In the genomic region with DNA sequence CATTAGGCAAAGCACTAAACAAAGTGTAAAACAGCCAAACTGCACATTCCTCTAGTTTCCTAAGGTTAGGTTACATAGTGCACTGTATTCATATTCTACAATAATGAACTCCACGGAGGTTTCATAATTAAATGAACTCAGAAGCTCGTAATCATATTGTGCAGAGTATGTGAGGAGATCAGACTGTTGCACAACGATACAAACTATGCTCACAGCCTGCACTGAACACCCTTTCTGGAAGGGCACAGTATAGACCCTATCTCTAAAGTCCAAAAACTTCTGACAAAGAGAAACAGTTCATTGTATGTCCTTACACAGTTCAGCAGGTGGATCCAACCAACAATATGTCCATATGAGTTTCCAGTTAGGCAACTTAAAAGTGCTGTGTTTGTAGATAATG, we compare ENCODE assay signal across 19 mouse cellular contexts.
"Had no signal": no experiment of that assay in that cellular context is flagged by ENCODE, and none has a peak within 500 bp of the region (broad histone marks: within the 10 kb centered on the region; RNA-seq: fewer than 3 reads in every experiment).

No protein-coding gene starts in this region.

- ATAC-seq: intestine, postnatal 0 days had no signal

- H3K4me3 ChIP-seq: kidney, embryonic 15.5 days; limb, embryonic 12.5 days; limb, embryonic 15.5 days; liver, embryonic 13.5 days; megakaryocyte, embryonic 14.5 days; stomach, embryonic 15.5 days had no signal

- H3K27ac ChIP-seq: kidney, embryonic 15.5 days; limb, embryonic 12.5 days; limb, embryonic 15.5 days; liver, embryonic 13.5 days; stomach, embryonic 15.5 days had no signal

- H3K4me1 ChIP-seq: liver, embryonic 13.5 days; megakaryocyte, embryonic 14.5 days had no signal

- H3K27me3 ChIP-seq: kidney, embryonic 15.5 days; limb, embryonic 12.5 days; limb, embryonic 15.5 days; liver, embryonic 13.5 days; megakaryocyte, embryonic 14.5 days; stomach, embryonic 15.5 days had no signal

- H3K4me2 ChIP-seq: kidney, embryonic 15.5 days; limb, embryonic 12.5 days; limb, embryonic 15.5 days; liver, embryonic 13.5 days; lung, embryonic 14.5 days; midbrain, embryonic 11.5 days; stomach, embryonic 15.5 days had no signal

- DNase-seq: kidney, adult 8-10 months; kidney, postnatal 10 days; kidney, postnatal 4 days; left cerebral cortex, postnatal 4 days; liver, embryonic 13.5 days; lung, embryonic 14.5 days; lung, postnatal 10 days; lung, postnatal 36 days; retina, postnatal 1 day; right cerebral cortex, postnatal 25 days; spleen, adult 18-20 months; thymus, postnatal 36 days had no signal

- H3K9ac ChIP-seq: kidney, embryonic 15.5 days; limb, embryonic 12.5 days; limb, embryonic 15.5 days; liver, embryonic 13.5 days; lung, embryonic 14.5 days; stomach, embryonic 15.5 days had no signal

- H3K9me3 ChIP-seq: kidney, embryonic 15.5 days; limb, embryonic 12.5 days; limb, embryonic 15.5 days; liver, embryonic 13.5 days; megakaryocyte, embryonic 14.5 days; stomach, embryonic 15.5 days had no signal

- H3K36me3 ChIP-seq: kidney, embryonic 15.5 days; limb, embryonic 12.5 days; limb, embryonic 15.5 days; liver, embryonic 13.5 days; stomach, embryonic 15.5 days had no signal
